Mouse (Mus musculus) neural tube, embryonic 13.5 days (tissue): ENCODE measurements around the gene Klhl2. TPM values are rescaled to one million over a fixed set of nuclear protein-coding genes. Genes with fewer than 3 reads are reported as not detected.

Experiments used
- ATAC-seq: fragments of 200-750 bp; cut with Nextera tagmentation; 2 replicates; pipeline ENCODE4 v1.8.0; 2017; ENCODE audit warnings: low read depth, mild to moderate bottlenecking, moderate TSS enrichment, moderate library complexity
- H3K27ac ChIP-seq: fragments of 300-500 bp; sonication (generic); replicated peaks from 2 replicates; pipeline ENCODE4 v1.5.1; 2015; ENCODE audit warnings: moderate library complexity, mild to moderate bottlenecking, inconsistent platforms
- H3K27me3 ChIP-seq: fragments of 300-500 bp; sonication (generic); 2 replicates; pipeline ENCODE4 v1.6.1; 2015; ENCODE audit warnings: mild to moderate bottlenecking, inconsistent platforms
- H3K36me3 ChIP-seq: fragments of 300-500 bp; sonication (generic); 2 replicates; pipeline ENCODE4 v1.6.1; 2015; ENCODE audit warnings: mild to moderate bottlenecking, inconsistent platforms
- H3K4me1 ChIP-seq: fragments of 300-500 bp; sonication (generic); replicated peaks from 2 replicates; pipeline ENCODE4 v1.6.1; 2015; ENCODE audit warnings: inconsistent platforms
- H3K4me2 ChIP-seq: fragments of 300-500 bp; sonication (generic); 2 replicates; pipeline ENCODE4 v1.6.1; 2015; ENCODE audit warnings: inconsistent platforms, mild to moderate bottlenecking, moderate library complexity
- H3K4me3 ChIP-seq: fragments of 300-500 bp; sonication (generic); 2 replicates; pipeline ENCODE4 v1.5.1; 2015; ENCODE audit warnings: mild to moderate bottlenecking, inconsistent platforms
- H3K9ac ChIP-seq: fragments of 300-500 bp; sonication (generic); 2 replicates; pipeline ENCODE4 v1.6.1; 2015; ENCODE audit warnings: moderate library complexity, mild to moderate bottlenecking, inconsistent platforms
- H3K9me3 ChIP-seq: fragments of 300-500 bp; sonication (generic); 2 replicates; pipeline ENCODE4 v1.6.1; 2016; ENCODE audit warnings: inconsistent platforms
- WGBS: fragments of 180-500 bp; shearing (Covaris S2); methylation state at CpG from one replicate; pipeline ENCODE4 v1.1.7; 2015; 5-methylcytosine and 5-hydroxymethylcytosine counted together
- polyA plus RNA-seq: library from polyadenylated mRNA; unstranded; fragments of >200 nt; fragmentation: Nextera tagmentation; extraction: Ambion mirVana; gene quantifications from 2 replicates; pipeline ENCODE4 v1.2.1, GENCODE M21; 2015

Klhl2 gene
- polyA plus RNA-seq, 1 experiment from 2014 or later: 32.3 TPM

GRCm38 (mm10) chr8:64827356-64827755 lies 22.5 kb downstream of the Klhl2 start:
- peaks cover 24% of the 10 kb centered on the region for H3K36me3 ChIP-seq
- no peak overlapping the region for H3K4me2 ChIP-seq
- no peaks in the 10 kb centered on the region for H3K27me3 ChIP-seq
- peaks cover 5% of the 10 kb centered on the region; the same call in 1 of the 2 replicates for H3K4me1 ChIP-seq
- WGBS: 90% methylated on average over 10 of the region's 10 CpGs
- ATAC-seq: no peak
- H3K27ac ChIP-seq: no peak overlapping the region
- no peak overlapping the region for H3K9ac ChIP-seq
- H3K9me3 ChIP-seq: no peaks in the 10 kb centered on the region
- H3K4me3 ChIP-seq: no peak overlapping the region

GRCm38 (mm10) chr8:64826461-64826860 lies 23.4 kb downstream of the Klhl2 start:
- Histone ChIP-seq H3K9me3 (no peaks in the 10 kb centered on the region), H3K36me3 (peaks cover 23% of the 10 kb centered on the region), H3K4me3 (no peak overlapping the region), H3K27me3 (no peaks in the 10 kb centered on the region), H3K27ac (no peak overlapping the region), H3K4me2 (no peak overlapping the region), H3K4me1 (no peaks in the 10 kb centered on the region), H3K9ac (no peak overlapping the region)
- WGBS: 75% methylated on average over 8 of the region's 8 CpGs
- ATAC-seq: no peak

GRCm38 (mm10) chr8:64823905-64824304 lies 25.9 kb downstream of the Klhl2 start:
- H3K27me3 ChIP-seq: no peaks in the 10 kb centered on the region
- peaks cover 14% of the 10 kb centered on the region for H3K36me3 ChIP-seq
- H3K4me3 ChIP-seq: no peak overlapping the region
- H3K4me1 ChIP-seq: no peaks in the 10 kb centered on the region
- H3K27ac ChIP-seq: no peak overlapping the region
- no peak overlapping the region for H3K9ac ChIP-seq
- WGBS: 81% methylated on average over 11 of the region's 11 CpGs
- no peaks in the 10 kb centered on the region for H3K9me3 ChIP-seq
- no peak for ATAC-seq
- H3K4me2 ChIP-seq: no peak overlapping the region

- ATAC-seq: no peak
- Histone ChIP-seq H3K36me3 (peaks cover 10% of the 10 kb centered on the region), H3K9ac (no peak overlapping the region), H3K9me3 (no peaks in the 10 kb centered on the region), H3K27ac (no peak overlapping the region), H3K4me1 (no peaks in the 10 kb centered on the region), H3K4me2 (no peak overlapping the region), H3K27me3 (no peaks in the 10 kb centered on the region), H3K4me3 (no peak overlapping the region)
- WGBS: 96% methylated on average over 4 of the region's 4 CpGs
These were observed 28.9 kb downstream of the Klhl2 start for GRCm38 (mm10) chr8:64820940-64821339.

- ATAC-seq: no peak
These were observed 38.0 kb downstream of the Klhl2 start for GRCm38 (mm10) chr8:64811790-64812189.

GRCm38 (mm10) chr8:64811083-64811482 lies 38.7 kb downstream of the Klhl2 start:
- no peak overlapping the region for H3K9ac ChIP-seq
- H3K36me3 ChIP-seq: peaks cover 19% of the 10 kb centered on the region
- no peak overlapping the region for H3K4me2 ChIP-seq
- no peak overlapping the region for H3K27ac ChIP-seq
- no peaks in the 10 kb centered on the region for H3K27me3 ChIP-seq
- no peak overlapping the region for H3K4me3 ChIP-seq
- H3K4me1 ChIP-seq: no peaks in the 10 kb centered on the region
- no peak for ATAC-seq
- 81% methylated on average over 4 of the region's 4 CpGs for WGBS
- no peaks in the 10 kb centered on the region for H3K9me3 ChIP-seq

More at GRCm38 (mm10) chr8:64811790-64812189, 38.0 kb downstream of the Klhl2 start:
- Histone ChIP-seq H3K27me3 (no peaks in the 10 kb centered on the region), H3K4me2 (no peak overlapping the region), H3K36me3 (peaks cover 19% of the 10 kb centered on the region), H3K9ac (no peak overlapping the region), H3K4me3 (no peak overlapping the region), H3K9me3 (no peaks in the 10 kb centered on the region), H3K27ac (no peak overlapping the region), H3K4me1 (no peaks in the 10 kb centered on the region)
- 97% methylated on average over 9 of the region's 9 CpGs for WGBS

GRCm38 (mm10) chr8:64806558-64806957 lies 43.3 kb downstream of the Klhl2 start:
- no peak for ATAC-seq
- WGBS: 88% methylated on average over 3 of the region's 3 CpGs
- Histone ChIP-seq H3K4me3 (no peak overlapping the region), H3K4me1 (no peaks in the 10 kb centered on the region), H3K4me2 (no peak overlapping the region), H3K27me3 (no peaks in the 10 kb centered on the region), H3K9ac (no peak overlapping the region), H3K27ac (no peak overlapping the region), H3K36me3 (peaks cover 13% of the 10 kb centered on the region), H3K9me3 (no peaks in the 10 kb centered on the region)

- Histone ChIP-seq H3K27ac (no peak overlapping the region), H3K4me1 (no peaks in the 10 kb centered on the region), H3K9ac (no peak overlapping the region), H3K4me2 (no peak overlapping the region), H3K9me3 (no peaks in the 10 kb centered on the region), H3K36me3 (no peaks in the 10 kb centered on the region), H3K27me3 (no peaks in the 10 kb centered on the region), H3K4me3 (no peak overlapping the region)
- ATAC-seq: no peak
- 88% methylated on average over 4 of the region's 4 CpGs for WGBS
These were observed 44.8 kb downstream of the Klhl2 start for GRCm38 (mm10) chr8:64804971-64805370.

GRCm38 (mm10) chr8:64799306-64799705 lies 50.5 kb downstream of the Klhl2 start:
- WGBS: 93% methylated on average over 8 of the region's 8 CpGs
- Histone ChIP-seq H3K4me1 (peaks cover 12% of the 10 kb centered on the region; the same call in 1 of the 2 replicates), H3K9ac (no peak overlapping the region), H3K4me3 (no peak overlapping the region), H3K9me3 (no peaks in the 10 kb centered on the region), H3K27ac (no peak overlapping the region), H3K4me2 (no peak overlapping the region), H3K27me3 (no peaks in the 10 kb centered on the region), H3K36me3 (no peaks in the 10 kb centered on the region)
- no peak for ATAC-seq

GRCm38 (mm10) chr8:64798503-64798902 lies 51.3 kb downstream of the Klhl2 start:
- Histone ChIP-seq H3K9ac (no peak overlapping the region), H3K4me3 (no peak overlapping the region), H3K36me3 (no peaks in the 10 kb centered on the region), H3K27me3 (no peaks in the 10 kb centered on the region), H3K27ac (no peak overlapping the region), H3K4me1 (peaks cover 12% of the 10 kb centered on the region; the same call in 1 of the 2 replicates), H3K4me2 (no peak overlapping the region), H3K9me3 (no peaks in the 10 kb centered on the region)
- ATAC-seq: no peak
- WGBS: 93% methylated on average over 3 of the region's 3 CpGs

- Histone ChIP-seq H3K36me3 (no peaks in the 10 kb centered on the region), H3K9ac (no peak overlapping the region), H3K9me3 (no peaks in the 10 kb centered on the region), H3K4me3 (no peak overlapping the region), H3K4me2 (no peak overlapping the region), H3K27ac (no peak overlapping the region), H3K4me1 (peaks cover 12% of the 10 kb centered on the region; the same call in 1 of the 2 replicates), H3K27me3 (no peaks in the 10 kb centered on the region)
- ATAC-seq: no peak
- WGBS: 93% methylated on average over 10 of the region's 10 CpGs
These were observed 52.1 kb downstream of the Klhl2 start for GRCm38 (mm10) chr8:64797751-64798150.

- 75% methylated on average over 4 of the region's 4 CpGs for WGBS
- Histone ChIP-seq H3K36me3 (no peaks in the 10 kb centered on the region), H3K4me2 (no peak overlapping the region), H3K4me1 (peaks cover 12% of the 10 kb centered on the region; the same call in 1 of the 2 replicates), H3K27ac (no peak overlapping the region), H3K27me3 (no peaks in the 10 kb centered on the region), H3K9ac (no peak overlapping the region), H3K9me3 (no peaks in the 10 kb centered on the region), H3K4me3 (no peak overlapping the region)
- ATAC-seq: no peak
These were observed 58.5 kb downstream of the Klhl2 start for GRCm38 (mm10) chr8:64791250-64791881.

GRCm38 (mm10) chr8:64790418-64790817 lies 59.4 kb downstream of the Klhl2 start:
- Histone ChIP-seq H3K9me3 (no peaks in the 10 kb centered on the region), H3K36me3 (no peaks in the 10 kb centered on the region), H3K4me2 (no peak overlapping the region), H3K4me1 (peaks cover 6% of the 10 kb centered on the region; the same call in 1 of the 2 replicates), H3K27me3 (no peaks in the 10 kb centered on the region), H3K27ac (no peak overlapping the region), H3K9ac (no peak overlapping the region), H3K4me3 (no peak overlapping the region)
- ATAC-seq: no peak
- WGBS: 65% methylated on average over 2 of the region's 2 CpGs
